Mouse (Mus musculus) right cerebral cortex, postnatal 36 days (tissue): Measurements from ENCODE around the gene Agbl4.

Experiments
- DNase-seq, 2 experiments: peaks; one replicate each; pipeline ENCODE4 v3.0.0; 2022; ENCODE audit warnings: low spot score in 2 of 2, mixed read lengths in 1 of 2

Agbl4 gene

GRCm38 (mm10) chr4:111444616-111445160 is 1047.2 kb downstream of the Agbl4 start:
- no peak for DNase-seq

DNA sequence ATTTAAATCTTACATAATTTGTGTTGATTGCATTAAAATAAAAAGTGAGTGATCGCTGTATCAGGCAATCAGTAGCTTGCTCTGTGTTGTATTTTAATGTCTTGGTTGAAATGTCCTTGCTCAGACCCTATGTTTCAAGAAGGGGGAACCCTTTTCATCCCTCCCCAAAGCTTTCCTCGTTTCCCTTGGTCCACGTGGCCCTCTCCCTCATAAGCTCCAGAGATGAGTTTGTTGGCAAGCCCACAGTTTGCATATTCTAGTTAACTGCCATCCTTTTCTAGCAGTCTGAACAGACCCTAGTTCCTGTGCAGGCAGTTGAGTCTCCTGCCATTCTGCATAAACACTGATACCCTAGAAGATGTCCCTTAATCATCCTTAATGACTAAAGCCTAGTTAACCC is 1050.5 kb downstream of the Agbl4 start:
- no peak for DNase-seq

DNA sequence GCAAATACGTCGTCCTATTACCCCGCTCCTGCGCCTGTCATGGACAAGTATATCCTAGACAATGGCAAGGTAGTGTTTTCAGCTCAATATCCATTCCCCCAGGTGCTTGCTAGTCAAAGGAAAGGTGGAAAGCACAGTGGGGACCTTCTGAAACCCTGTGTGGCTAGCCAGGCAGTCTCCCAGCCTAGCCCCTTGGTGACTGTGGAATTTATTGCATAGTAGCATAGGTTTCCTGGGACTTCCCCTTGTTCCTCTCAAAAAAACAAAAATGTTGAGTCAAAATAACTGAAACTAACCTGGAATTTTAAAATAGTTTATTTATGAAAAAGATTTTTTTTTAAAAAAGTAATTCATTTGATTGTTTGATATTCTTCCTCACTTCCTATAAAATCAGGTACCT is 1051.1 kb downstream of the Agbl4 start:
- no peak for DNase-seq

DNA sequence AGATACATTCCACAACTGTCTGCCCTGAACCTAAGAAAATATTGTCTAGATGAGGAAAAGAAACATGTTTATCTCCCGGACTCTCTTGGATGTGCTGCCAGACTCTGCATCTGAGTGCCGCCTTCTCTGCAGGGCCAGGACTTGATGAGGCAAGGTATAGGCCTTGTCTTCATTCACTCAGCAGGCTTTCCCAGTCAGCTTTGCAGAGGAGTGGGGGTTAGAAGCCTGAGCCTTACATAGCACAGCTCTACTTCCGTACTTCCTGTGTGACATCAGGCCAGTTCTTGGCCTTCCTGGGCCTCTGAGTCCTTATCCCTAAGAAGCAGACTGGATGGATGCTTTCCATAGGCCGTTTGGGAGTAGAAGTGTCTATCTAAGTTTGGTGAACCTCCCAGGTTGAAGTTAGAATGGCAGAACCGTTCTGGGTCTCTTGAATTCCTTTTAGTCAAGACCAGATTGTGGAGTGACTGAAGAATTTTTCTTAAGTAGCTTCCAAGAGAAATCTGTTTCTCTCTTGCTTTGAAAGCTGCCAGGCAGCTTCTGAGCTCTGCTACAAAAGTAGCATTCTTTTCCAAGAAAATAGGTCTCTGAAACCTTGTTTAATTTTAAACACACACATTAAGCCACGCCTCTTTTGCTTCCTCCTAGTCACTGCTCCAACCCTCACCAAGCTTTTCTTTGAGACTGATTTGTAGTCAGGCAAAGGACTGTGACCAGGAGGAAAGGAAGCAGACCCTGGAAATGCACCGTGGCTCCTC is 1052.2 kb downstream of the Agbl4 start:
- no peak for DNase-seq

DNA sequence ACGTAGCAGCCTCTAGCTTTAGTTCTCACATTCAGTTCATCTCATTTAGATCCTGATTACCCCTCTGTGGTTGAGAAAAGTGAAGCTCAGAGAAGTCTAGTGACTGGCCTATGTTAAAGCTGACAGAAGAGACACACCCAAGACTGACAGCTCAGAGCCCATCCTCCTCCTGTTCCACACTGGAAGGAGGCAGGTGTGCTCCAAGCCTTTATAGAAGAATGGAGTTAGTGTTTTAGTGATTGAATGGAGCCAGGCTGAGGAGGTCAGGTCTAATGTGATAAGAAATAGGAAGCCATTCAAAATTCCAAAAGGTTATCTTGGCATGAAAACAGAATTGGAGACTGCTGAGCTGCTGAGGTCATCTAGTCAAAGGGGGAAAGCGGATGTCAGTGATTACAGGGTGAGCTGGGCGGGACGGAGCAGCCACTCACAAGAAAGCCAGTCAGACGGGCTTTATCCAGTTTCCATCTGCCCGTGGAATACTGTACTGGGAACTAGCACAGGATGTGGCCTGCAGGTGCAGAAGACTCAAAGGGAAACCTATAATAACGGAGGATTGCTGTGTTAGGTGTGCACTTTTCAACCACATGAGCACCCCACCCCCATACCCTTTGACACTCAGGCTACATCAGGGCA is 1053.9 kb downstream of the Agbl4 start:
- DNase-seq = no peak

DNA sequence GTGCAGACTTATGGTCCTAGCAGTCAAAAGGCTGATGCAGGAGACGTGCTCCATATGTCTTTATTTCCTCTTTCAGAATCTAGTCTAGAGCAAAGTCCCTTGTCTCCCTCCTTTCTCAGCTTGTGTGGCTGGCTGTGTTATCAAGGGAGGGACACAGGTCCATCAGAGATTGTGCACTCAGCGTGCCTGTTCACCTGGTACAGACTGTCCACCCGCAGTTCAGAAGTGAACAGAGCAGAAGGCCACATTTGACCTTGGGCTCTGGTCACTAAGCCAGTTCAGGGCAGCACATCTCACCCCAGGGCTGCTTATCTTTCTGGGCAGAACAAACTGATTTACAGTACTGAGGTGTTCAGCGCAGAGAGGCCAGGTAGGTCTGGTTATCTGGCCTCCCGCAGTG is 1054.7 kb downstream of the Agbl4 start:
- DNase-seq = no peak

GRCm38 (mm10) chr4:111453275-111453674 is 1055.8 kb downstream of the Agbl4 start:
- DNase-seq = no peak

- no peak for DNase-seq
Measured at GRCm38 (mm10) chr4:111455621-111456020, 1058.2 kb downstream of the Agbl4 start.

DNA sequence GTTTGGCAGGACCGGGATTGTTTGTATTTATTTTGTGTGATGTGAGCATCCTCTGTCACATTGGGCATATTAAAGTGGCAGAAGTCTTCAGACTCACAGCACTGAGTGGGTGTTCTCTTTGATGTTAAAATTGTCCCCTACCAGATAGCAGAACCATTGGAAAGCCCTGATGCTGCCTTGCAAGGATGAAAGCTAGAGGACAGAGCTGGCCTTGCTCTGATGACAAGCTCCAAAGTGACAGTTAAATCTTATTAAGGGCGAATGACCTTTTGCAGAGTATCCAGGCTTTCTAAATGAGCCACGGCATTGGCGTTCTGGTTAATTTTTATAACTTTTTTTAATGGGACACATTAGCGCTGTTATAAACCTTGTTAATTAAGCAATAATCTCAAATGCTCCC is 1060.1 kb downstream of the Agbl4 start:
- DNase-seq = no peak

- DNase-seq = no peak
Measured at GRCm38 (mm10) chr4:111467293-111467773, 1069.9 kb downstream of the Agbl4 start.

GRCm38 (mm10) chr4:111467796-111468195 is 1070.3 kb downstream of the Agbl4 start:
- no peak for DNase-seq

DNA sequence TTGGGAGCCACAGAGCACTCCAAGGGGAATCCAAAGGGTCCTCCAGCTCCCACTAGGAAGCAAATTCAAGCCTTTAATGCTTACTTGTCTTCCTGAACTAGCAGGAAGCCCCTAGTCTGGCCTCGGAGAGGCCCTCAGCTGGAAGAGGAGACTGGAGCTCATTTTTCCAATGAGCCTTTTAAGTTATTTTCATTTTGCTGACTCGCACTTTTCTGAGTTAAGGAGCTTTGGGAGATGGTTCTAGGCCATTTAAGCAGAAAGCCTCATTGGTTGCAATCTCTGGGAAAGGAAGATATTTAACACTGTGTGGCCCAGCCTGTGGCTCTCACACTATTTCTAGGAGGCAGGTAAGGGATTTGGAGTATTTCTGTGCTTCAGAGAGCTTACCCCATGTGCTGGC is 1072.4 kb downstream of the Agbl4 start:
- DNase-seq = no peak

GRCm38 (mm10) chr4:111471726-111472125 is 1074.3 kb downstream of the Agbl4 start:
- no peak for DNase-seq

DNA sequence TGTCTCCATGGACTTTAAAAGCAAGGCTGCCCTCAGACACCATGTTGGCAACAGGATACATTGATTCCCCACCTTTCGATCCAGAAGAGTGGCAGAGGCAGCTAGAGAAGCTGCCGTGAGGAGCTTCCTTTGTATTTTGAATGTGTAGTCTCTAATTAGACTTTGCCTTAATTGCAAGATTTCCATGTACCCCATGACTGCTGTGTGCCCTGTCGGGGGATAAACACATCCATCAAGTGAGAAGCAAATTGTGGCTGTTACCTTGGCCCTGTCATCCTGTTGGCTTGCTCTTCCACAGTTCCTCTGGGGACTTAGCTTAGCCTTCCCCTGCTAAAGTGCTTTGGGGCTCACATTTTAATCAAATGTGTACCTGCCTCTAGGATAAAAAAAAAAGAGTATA is 1075.0 kb downstream of the Agbl4 start:
- DNase-seq = no peak

DNA sequence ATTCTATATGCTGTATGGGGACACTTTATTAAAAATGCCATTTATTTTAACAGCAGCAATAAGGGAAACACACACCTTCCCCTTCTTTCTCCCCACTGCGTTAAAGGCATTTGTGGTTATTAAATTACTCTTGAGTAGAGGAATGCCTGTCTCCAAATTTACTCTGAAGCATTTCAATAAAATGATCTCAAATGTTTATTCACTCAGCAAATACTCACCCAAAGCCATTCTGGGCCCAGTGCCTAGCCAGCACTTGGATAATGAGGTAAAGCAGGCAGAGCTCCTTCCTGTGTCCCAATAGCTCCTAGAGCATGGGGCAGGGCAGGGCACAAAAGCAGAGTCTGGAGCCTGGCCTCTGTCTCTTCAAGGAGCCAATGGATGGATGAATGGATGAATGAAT is 1075.6 kb downstream of the Agbl4 start:
- DNase-seq = no peak

GRCm38 (mm10) chr4:111475374-111475971 is 1078.0 kb downstream of the Agbl4 start:
- no peak for DNase-seq

GRCm38 (mm10) chr4:111477507-111477906 is 1080.0 kb downstream of the Agbl4 start:
- no peak for DNase-seq

- no peak for DNase-seq
Measured at GRCm38 (mm10) chr4:111483499-111483898, 1086.0 kb downstream of the Agbl4 start.

- no peak for DNase-seq
Measured at GRCm38 (mm10) chr4:111485189-111485588, 1087.7 kb downstream of the Agbl4 start.

DNA sequence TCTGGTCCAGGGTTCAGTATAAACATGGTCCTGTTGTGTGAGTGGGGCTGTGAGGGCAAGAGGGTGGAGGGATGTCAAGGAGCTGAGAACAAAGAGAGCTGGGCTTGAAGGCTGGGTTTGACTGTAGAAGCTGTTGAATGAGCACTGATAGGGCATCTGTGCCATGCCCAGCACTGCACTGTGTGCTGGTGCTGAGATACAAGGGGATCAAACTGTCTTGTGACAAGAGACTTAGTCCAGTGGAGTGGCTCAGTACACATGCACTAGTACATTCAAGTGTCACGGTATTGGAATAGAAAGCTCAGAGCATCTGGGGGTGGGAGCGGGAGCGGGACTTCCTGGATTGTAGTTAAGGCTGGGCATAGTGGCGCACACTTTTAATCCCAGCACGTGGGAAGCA is 1088.7 kb downstream of the Agbl4 start:
- DNase-seq = no peak

DNA sequence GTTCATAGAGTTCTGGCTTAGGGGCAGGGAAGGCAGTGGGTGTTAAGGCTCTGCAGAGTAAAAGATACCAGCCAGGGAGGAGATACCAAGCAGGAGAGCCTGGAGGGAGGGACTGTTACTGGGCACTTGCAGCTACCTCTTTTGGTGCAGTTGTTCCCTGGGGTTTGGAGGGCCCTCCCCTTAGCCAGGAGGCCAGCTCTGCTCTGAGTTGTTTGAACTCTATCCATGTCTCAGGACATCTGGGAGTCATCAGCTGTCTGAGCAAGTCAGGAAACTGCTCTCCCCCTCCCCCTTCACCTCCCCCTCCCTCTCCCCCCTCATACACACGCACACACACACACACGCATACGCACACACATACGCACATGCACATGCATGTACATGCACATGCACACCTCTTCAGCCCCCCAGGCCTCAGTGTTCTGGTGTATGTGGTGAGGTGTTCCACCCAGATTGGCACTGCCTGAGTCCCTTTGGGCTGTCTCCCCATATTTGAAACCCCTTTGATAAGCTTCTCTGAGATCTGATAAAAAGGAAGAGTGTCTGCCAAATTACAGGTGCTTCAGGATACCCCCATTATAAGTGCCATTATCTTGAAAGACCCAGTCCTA is 1089.9 kb downstream of the Agbl4 start:
- DNase-seq = no peak

- DNase-seq = no peak
Measured at GRCm38 (mm10) chr4:111493750-111494404, 1096.4 kb downstream of the Agbl4 start.
